Mouse (Mus musculus) urinary bladder, postnatal 25 days (tissue): ENCODE data around the gene Ate1.
A peak's percentile ranks its signal among the peaks of the same experiment; 100 is the strongest.
"Not testable (repeated sequence)": the region's sequence is repeated elsewhere in the genome, so short reads cannot be mapped to it uniquely, and the experiment has no call there.

Experiments used
- DNase-seq: peaks from one replicate; pipeline ENCODE4 v3.0.0; 2022; ENCODE audit warnings: low spot score

Gene Ate1

GRCm38 (mm10) chr7:130523451-130523850 lies 3.3 kb upstream of the Ate1 start:
- DNase-seq = no peak

- DNase-seq = no peak
Measured at GRCm38 (mm10) chr7:130520812-130521422, 748 bp upstream of the Ate1 start.

- peak; percentile 98 for DNase-seq
Measured at GRCm38 (mm10) chr7:130519096-130520048, 797 bp downstream of the Ate1 start.

GRCm38 (mm10) chr7:130518213-130519095 lies 1.7 kb downstream of the Ate1 start:
- DNase-seq = no peak

GRCm38 (mm10) chr7:130510243-130510642 lies 9.9 kb downstream of the Ate1 start:
- no peak for DNase-seq

GRCm38 (mm10) chr7:130503006-130503405 lies 17.2 kb downstream of the Ate1 start:
- DNase-seq = no peak

- DNase-seq = no peak
Measured at GRCm38 (mm10) chr7:130501499-130501898, 18.7 kb downstream of the Ate1 start.

GRCm38 (mm10) chr7:130493346-130493745 lies 26.8 kb downstream of the Ate1 start:
- DNase-seq = no peak

GRCm38 (mm10) chr7:130492026-130492425 lies 28.1 kb downstream of the Ate1 start:
- DNase-seq = no peak

GRCm38 (mm10) chr7:130479003-130479402 lies 41.2 kb downstream of the Ate1 start:
- not testable (repeated sequence) for DNase-seq

GRCm38 (mm10) chr7:130475970-130476369 lies 44.2 kb downstream of the Ate1 start:
- DNase-seq = peak; percentile 16

- no peak for DNase-seq
Measured at GRCm38 (mm10) chr7:130473881-130474280, 46.3 kb downstream of the Ate1 start.

GRCm38 (mm10) chr7:130472683-130473082 lies 47.5 kb downstream of the Ate1 start:
- DNase-seq = no peak

- DNase-seq = no peak
Measured at GRCm38 (mm10) chr7:130471045-130471444, 49.1 kb downstream of the Ate1 start.

GRCm38 (mm10) chr7:130455587-130456246 lies 64.5 kb downstream of the Ate1 start:
- DNase-seq = no peak

GRCm38 (mm10) chr7:130454226-130454625 lies 65.9 kb downstream of the Ate1 start:
- no peak for DNase-seq

GRCm38 (mm10) chr7:130435776-130436175 lies 84.4 kb downstream of the Ate1 start:
- DNase-seq = no peak

- DNase-seq = peak; percentile 11
Measured at GRCm38 (mm10) chr7:130432141-130432540, 88.0 kb downstream of the Ate1 start.

- no peak for DNase-seq
Measured at GRCm38 (mm10) chr7:130426586-130426985, 93.6 kb downstream of the Ate1 start.

- no peak for DNase-seq
Measured at GRCm38 (mm10) chr7:130425991-130426390, 94.2 kb downstream of the Ate1 start.

GRCm38 (mm10) chr7:130419961-130420360 lies 100.2 kb downstream of the Ate1 start:
- DNase-seq = no peak

- DNase-seq = no peak
Measured at GRCm38 (mm10) chr7:130407622-130408021, 112.5 kb downstream of the Ate1 start.
